Mouse (Mus musculus) heart, embryonic 11.5 days (tissue): Measurements from ENCODE around the gene Trp53bp1. TPM values are rescaled to one million over a fixed set of nuclear protein-coding genes. Genes with fewer than 3 reads are reported as not detected.

Experiments used
- ATAC-seq: fragments of 200-750 bp; cut with Nextera tagmentation; replicated peaks from 2 replicates; pipeline ENCODE4 v1.8.0; 2017; ENCODE audit warnings: moderate library complexity; ENCODE audit not compliant: insufficient number of reproducible peaks, low FRiP score, low TSS enrichment
- H3K27ac ChIP-seq: fragments of 300-500 bp; sonication (generic); 2 replicates; pipeline ENCODE4 v1.5.1; 2014; ENCODE audit warnings: mild to moderate bottlenecking, low read depth, low read length
- H3K27me3 ChIP-seq: fragments of 300-500 bp; sonication (generic); 2 replicates; pipeline ENCODE4 v1.6.1; 2014; ENCODE audit warnings: mild to moderate bottlenecking, low read length, mixed read lengths; ENCODE audit not compliant: control insufficient read depth, insufficient read depth
- H3K36me3 ChIP-seq: fragments of 300-500 bp; sonication (generic); 2 replicates; pipeline ENCODE4 v1.6.1; 2014; ENCODE audit warnings: mild to moderate bottlenecking, low read length, moderate library complexity, mixed read lengths; ENCODE audit not compliant: control insufficient read depth, insufficient read depth
- H3K4me1 ChIP-seq: fragments of 300-500 bp; sonication (generic); 2 replicates; pipeline ENCODE4 v1.6.1; 2014; ENCODE audit warnings: low read length; ENCODE audit not compliant: control insufficient read depth, insufficient read depth
- H3K4me2 ChIP-seq: fragments of 300-500 bp; sonication (generic); 2 replicates; pipeline ENCODE4 v1.6.1; 2014; ENCODE audit warnings: mild to moderate bottlenecking, moderate library complexity
- H3K4me3 ChIP-seq: fragments of 300-500 bp; sonication (generic); 2 replicates; pipeline ENCODE4 v1.5.1; 2014; ENCODE audit warnings: low read depth, low read length
- H3K9ac ChIP-seq: fragments of 300-500 bp; sonication (generic); 2 replicates; pipeline ENCODE4 v1.6.1; 2014; ENCODE audit warnings: mild to moderate bottlenecking, low read depth, low read length, moderate library complexity
- H3K9me3 ChIP-seq: fragments of 300-500 bp; sonication (generic); replicated peaks from 2 replicates; pipeline ENCODE4 v1.6.1; 2016; ENCODE audit warnings: low read length; ENCODE audit not compliant: control insufficient read depth
- WGBS: fragments of 180-500 bp; shearing (Covaris S2); extraction: QIAGEN DNeasy Blood & Tissue Kit; methylation state at CpG from one replicate; pipeline ENCODE4 v1.1.7; 2014; ENCODE audit not compliant: insufficient replicate concordance; 5-methylcytosine and 5-hydroxymethylcytosine counted together
- polyA plus RNA-seq: library from polyadenylated mRNA; unstranded; fragments of >200 nt; fragmentation: Nextera tagmentation; extraction: Ambion mirVana; gene quantifications from 2 replicates; pipeline ENCODE4 v1.2.1, GENCODE M21; 2014

The Trp53bp1 gene
- polyA plus RNA-seq, 1 experiment from 2014 or later: 60.1 TPM

GRCm38 (mm10) chr2:121183431-121183830, 87.8 kb downstream of the Trp53bp1 start:
- Histone ChIP-seq H3K9me3 (no peaks in the 10 kb centered on the region), H3K4me2 (no peak overlapping the region), H3K27me3 (no peaks in the 10 kb centered on the region), H3K4me1 (no peaks in the 10 kb centered on the region), H3K36me3 (peaks cover 27% of the 10 kb centered on the region), H3K4me3 (no peak overlapping the region), H3K27ac (no peak overlapping the region), H3K9ac (no peak overlapping the region)
- ATAC-seq: no peak
- 88% methylated on average over 5 of the region's 5 CpGs for WGBS

GRCm38 (mm10) chr2:121178828-121179479, 92.3 kb downstream of the Trp53bp1 start:
- H3K4me3 ChIP-seq: no peak overlapping the region
- no peaks in the 10 kb centered on the region for H3K27me3 ChIP-seq
- 96% methylated on average over 3 of the region's 3 CpGs for WGBS
- peaks cover 24% of the 10 kb centered on the region for H3K36me3 ChIP-seq
- no peak overlapping the region for H3K27ac ChIP-seq
- no peak overlapping the region for H3K9ac ChIP-seq
- no peaks in the 10 kb centered on the region for H3K4me1 ChIP-seq
- no peak overlapping the region for H3K4me2 ChIP-seq
- ATAC-seq: no peak
- H3K9me3 ChIP-seq: no peaks in the 10 kb centered on the region

- H3K27ac ChIP-seq: peak within 1 kb of the TSS; percentile 76
- peak within 1 kb of the TSS; percentile 93 for H3K9ac ChIP-seq
- no peaks in the 10 kb centered on the region for H3K9me3 ChIP-seq
- H3K4me3 ChIP-seq: peak within 1 kb of the TSS; percentile 97
- H3K27me3 ChIP-seq: no peaks in the 10 kb centered on the region
- ATAC-seq: peak; percentile 96
- WGBS: under 1% methylated on average over 63 of the region's 66 CpGs
- peaks cover 15% of the 10 kb centered on the region for H3K4me1 ChIP-seq
- H3K4me2 ChIP-seq: peak within 1 kb of the TSS; percentile 96
- no peaks in the 10 kb centered on the region; the same call in 1 of the 2 replicates for H3K36me3 ChIP-seq
These were observed 100.0 kb downstream of the Trp53bp1 start, which contains the start of gene Zscan29 for GRCm38 (mm10) chr2:121170980-121171742. Zscan29 (minus strand) TSS chr2:121171125.

GRCm38 (mm10) chr2:121170481-121170971, 100.7 kb downstream of the Trp53bp1 start, which contains the start of gene Tubgcp4:
Tubgcp4 (plus strand) TSS chr2:121170654.
- peak within 1 kb of the TSS; percentile 93 for H3K9ac ChIP-seq
- under 1% methylated on average over 33 of the region's 38 CpGs for WGBS
- ATAC-seq: peak; percentile 28

GRCm38 (mm10) chr2:121169902-121170301, 101.3 kb downstream of the Trp53bp1 start:
- peak overlapping the region; percentile 76; the same call in 1 of the 2 replicates for H3K27ac ChIP-seq
- WGBS: 8% methylated on average over 9 of the region's 9 CpGs
- H3K4me1 ChIP-seq: peaks cover 15% of the 10 kb centered on the region

More at GRCm38 (mm10) chr2:121170481-121170971, 100.7 kb downstream of the Trp53bp1 start, which contains the start of gene Tubgcp4:
- Histone ChIP-seq H3K4me2 (peak within 1 kb of the TSS; percentile 96), H3K27ac (peak within 1 kb of the TSS; percentile 76), H3K9me3 (no peaks in the 10 kb centered on the region), H3K4me3 (peak within 1 kb of the TSS; percentile 97), H3K36me3 (no peaks in the 10 kb centered on the region; the same call in 1 of the 2 replicates), H3K27me3 (no peaks in the 10 kb centered on the region), H3K4me1 (peaks cover 15% of the 10 kb centered on the region)

GRCm38 (mm10) chr2:121169173-121169572, 102.0 kb downstream of the Trp53bp1 start:
- no peak for ATAC-seq
- 46% methylated on average over 4 of the region's 4 CpGs for WGBS

More at GRCm38 (mm10) chr2:121169902-121170301, 101.3 kb downstream of the Trp53bp1 start:
- ATAC-seq: no peak
- Histone ChIP-seq H3K27me3 (no peaks in the 10 kb centered on the region), H3K4me3 (peak overlapping the region; percentile 97), H3K9ac (peak overlapping the region; percentile 93), H3K4me2 (peak overlapping the region; percentile 96), H3K36me3 (no peaks in the 10 kb centered on the region; the same call in 1 of the 2 replicates), H3K9me3 (no peaks in the 10 kb centered on the region)

GRCm38 (mm10) chr2:121153100-121153499, 118.1 kb downstream of the Trp53bp1 start:
- H3K9ac ChIP-seq: no peak overlapping the region
- H3K4me1 ChIP-seq: no peaks in the 10 kb centered on the region
- H3K4me2 ChIP-seq: no peak overlapping the region
- H3K27me3 ChIP-seq: no peaks in the 10 kb centered on the region
- ATAC-seq: no peak
- no peak overlapping the region for H3K27ac ChIP-seq
- H3K9me3 ChIP-seq: no peaks in the 10 kb centered on the region
- WGBS: 81% methylated on average over 3 of the region's 3 CpGs
- peaks cover 6% of the 10 kb centered on the region for H3K36me3 ChIP-seq
- no peak overlapping the region for H3K4me3 ChIP-seq

More at GRCm38 (mm10) chr2:121169173-121169572, 102.0 kb downstream of the Trp53bp1 start:
- no peaks in the 10 kb centered on the region; the same call in 1 of the 2 replicates for H3K36me3 ChIP-seq
- H3K4me2 ChIP-seq: peak overlapping the region; percentile 96
- H3K9me3 ChIP-seq: no peaks in the 10 kb centered on the region
- no peak overlapping the region for H3K27ac ChIP-seq
- peak overlapping the region; percentile 97 for H3K4me3 ChIP-seq
- no peaks in the 10 kb centered on the region for H3K27me3 ChIP-seq
- peak overlapping the region; percentile 93; the same call in 1 of the 2 replicates for H3K9ac ChIP-seq
- H3K4me1 ChIP-seq: peaks cover 15% of the 10 kb centered on the region

- WGBS: 76% methylated on average over 5 of the region's 5 CpGs
- no peak overlapping the region for H3K4me2 ChIP-seq
- H3K9ac ChIP-seq: no peak overlapping the region
- peaks cover 9% of the 10 kb centered on the region for H3K36me3 ChIP-seq
- no peaks in the 10 kb centered on the region for H3K27me3 ChIP-seq
- H3K9me3 ChIP-seq: no peaks in the 10 kb centered on the region
- no peak for ATAC-seq
- no peaks in the 10 kb centered on the region for H3K4me1 ChIP-seq
- H3K4me3 ChIP-seq: no peak overlapping the region
- no peak overlapping the region for H3K27ac ChIP-seq
These were observed 121.5 kb downstream of the Trp53bp1 start for GRCm38 (mm10) chr2:121149679-121150078.
